Mouse (Mus musculus): Measurements from ENCODE around the gene Gm45208. TPM values are rescaled to one million over a fixed set of nuclear protein-coding genes. Genes with fewer than 3 reads are reported as not detected.

Gm45208 gene
- polyA plus RNA-seq, 1 experiment from 2014 or later: 2.7 TPM

GRCm38 (mm10) chrX:7722691-7723090 lies 646 bp downstream of the Gm45208 start:
- peak overlapping the region; percentile 55 for H3K4me3 ChIP-seq (ENCODE audit: low read depth, low read length)
- no peak for TF ChIP-seq CTCF (IDR thresholded peaks at IDR 0.05)
- TF ChIP-seq EP300 (IDR thresholded peaks at IDR 0.05): peak; percentile 79
- WGBS: 11% methylated on average over 4 of the region's 4 CpGs
- DNase-seq (ENCODE audit: low spot score) (peak; percentile 73), ATAC-seq (peak; percentile 29)
- peak overlapping the region; percentile 54 for H3K9ac ChIP-seq (replicated peaks; ENCODE audit: low read depth)
- H3K4me2 ChIP-seq (replicated peaks; ENCODE audit: low read depth, low read length): peak overlapping the region; percentile 56
- no peaks in the 10 kb centered on the region for H3K4me1 ChIP-seq (ENCODE audit: insufficient read depth, low read depth, low read length)
- H3K27me3 ChIP-seq (replicated peaks; ENCODE audit: insufficient read depth, low read length): no peaks in the 10 kb centered on the region
- no peaks in the 10 kb centered on the region for H3K36me3 ChIP-seq (ENCODE audit: insufficient read depth, low read length)
- H3K9me3 ChIP-seq (ENCODE audit: low read length): no peaks in the 10 kb centered on the region
- H3K27ac ChIP-seq (ENCODE audit: low read length): peak overlapping the region; percentile 97

- TF ChIP-seq CTCF (IDR thresholded peaks at IDR 0.05): no peak
- peak; percentile 81 for TF ChIP-seq EP300 (IDR thresholded peaks at IDR 0.05)
- H3K27ac ChIP-seq (ENCODE audit: low read length): peak overlapping the region; percentile 97
- WGBS: 66% methylated on average over 7 of the region's 7 CpGs
These were observed 2.1 kb downstream of the Gm45208 start for GRCm38 (mm10) chrX:7724135-7724534.

GRCm38 (mm10) chrX:7725841-7726240 lies 3.8 kb downstream of the Gm45208 start:
- no peak for DNase-seq (ENCODE audit: low spot score)
- whole genome bisulfite sequencing: 80% methylated on average over 12 of the region's 12 CpGs
- Histone ChIP-seq H3K4me3 (ENCODE audit: low read depth, low read length) (no peak overlapping the region), H3K4me1 (ENCODE audit: insufficient read depth, low read depth, low read length) (no peaks in the 10 kb centered on the region), H3K36me3 (ENCODE audit: insufficient read depth, low read length) (no peaks in the 10 kb centered on the region), H3K4me2 (replicated peaks; ENCODE audit: low read depth, low read length) (no peak overlapping the region), H3K27ac (ENCODE audit: low read length) (no peak overlapping the region), H3K9ac (replicated peaks; ENCODE audit: low read depth) (no peak overlapping the region), H3K27me3 (replicated peaks; ENCODE audit: insufficient read depth, low read length) (no peaks in the 10 kb centered on the region), H3K9me3 (ENCODE audit: low read length) (no peaks in the 10 kb centered on the region)
- no peak for TF ChIP-seq CTCF (IDR thresholded peaks at IDR 0.05)
- TF ChIP-seq EP300 (IDR thresholded peaks at IDR 0.05): no peak
- no peak for ATAC-seq

More at GRCm38 (mm10) chrX:7724135-7724534, 2.1 kb downstream of the Gm45208 start:
- DNase-seq (ENCODE audit: low spot score): peak; percentile 73
- Histone ChIP-seq H3K4me2 (replicated peaks; ENCODE audit: low read depth, low read length) (peak overlapping the region; percentile 56), H3K27me3 (replicated peaks; ENCODE audit: insufficient read depth, low read length) (no peaks in the 10 kb centered on the region), H3K9ac (replicated peaks; ENCODE audit: low read depth) (no peak overlapping the region), H3K4me3 (ENCODE audit: low read depth, low read length) (peak overlapping the region; percentile 12; the same call in 1 of the 2 replicates), H3K4me1 (ENCODE audit: insufficient read depth, low read depth, low read length) (no peaks in the 10 kb centered on the region), H3K36me3 (ENCODE audit: insufficient read depth, low read length) (no peaks in the 10 kb centered on the region), H3K9me3 (ENCODE audit: low read length) (no peaks in the 10 kb centered on the region)
- peak; percentile 41 for ATAC-seq

- ATAC-seq: no peak
- TF ChIP-seq EP300 (IDR thresholded peaks at IDR 0.05) (no peak), CTCF (IDR thresholded peaks at IDR 0.05) (no peak)
- Histone ChIP-seq H3K4me2 (replicated peaks; ENCODE audit: low read depth, low read length) (no peak overlapping the region), H3K4me3 (ENCODE audit: low read depth, low read length) (no peak overlapping the region), H3K9ac (replicated peaks; ENCODE audit: low read depth) (no peak overlapping the region), H3K27ac (ENCODE audit: low read length) (no peak overlapping the region), H3K9me3 (ENCODE audit: low read length) (no peaks in the 10 kb centered on the region), H3K36me3 (ENCODE audit: insufficient read depth, low read length) (no peaks in the 10 kb centered on the region), H3K4me1 (ENCODE audit: insufficient read depth, low read depth, low read length) (no peaks in the 10 kb centered on the region), H3K27me3 (replicated peaks; ENCODE audit: insufficient read depth, low read length) (no peaks in the 10 kb centered on the region)
- DNase-seq (ENCODE audit: low spot score): no peak
- WGBS: 73% methylated on average over 12 of the region's 13 CpGs
These were observed 5.1 kb downstream of the Gm45208 start for GRCm38 (mm10) chrX:7727176-7727575.

GRCm38 (mm10) chrX:7728215-7728921 lies 6.3 kb downstream of the Gm45208 start, which contains the start of gene Praf2:
Gene Praf2, plus strand, starts transcription at chrX:7728439.
- 24% methylated on average over 42 of the region's 42 CpGs for WGBS
- Histone ChIP-seq H3K9ac (replicated peaks; ENCODE audit: low read depth) (no peak within 1 kb of the TSS), H3K9me3 (ENCODE audit: low read length) (no peaks in the 10 kb centered on the region), H3K4me2 (replicated peaks; ENCODE audit: low read depth, low read length) (peak within 1 kb of the TSS; percentile 48), H3K36me3 (ENCODE audit: insufficient read depth, low read length) (no peaks in the 10 kb centered on the region), H3K27me3 (replicated peaks; ENCODE audit: insufficient read depth, low read length) (no peaks in the 10 kb centered on the region), H3K4me1 (ENCODE audit: insufficient read depth, low read depth, low read length) (no peaks in the 10 kb centered on the region), H3K4me3 (ENCODE audit: low read depth, low read length) (peak within 1 kb of the TSS; percentile 28), H3K27ac (ENCODE audit: low read length) (peak within 1 kb of the TSS; percentile 47; the same call in 1 of the 2 replicates)
- peak; percentile 80 for ATAC-seq
- TF ChIP-seq CTCF (IDR thresholded peaks at IDR 0.05): 0 out of 2 replicates have a peak, but pooled peaks have one; percentile 7
- no peak for TF ChIP-seq EP300 (IDR thresholded peaks at IDR 0.05)
- peak; percentile 93 for DNase-seq (ENCODE audit: low spot score)

GRCm38 (mm10) chrX:7728922-7729265 lies 6.8 kb downstream of the Gm45208 start:
- TF ChIP-seq EP300 (IDR thresholded peaks at IDR 0.05) (no peak), CTCF (IDR thresholded peaks at IDR 0.05) (no peak)
- DNase-seq (ENCODE audit: low spot score) (no peak), ATAC-seq (no peak)
- Histone ChIP-seq H3K4me1 (ENCODE audit: insufficient read depth, low read depth, low read length) (no peaks in the 10 kb centered on the region), H3K4me3 (ENCODE audit: low read depth, low read length) (peak overlapping the region; percentile 28), H3K27ac (ENCODE audit: low read length) (no peak overlapping the region), H3K4me2 (replicated peaks; ENCODE audit: low read depth, low read length) (peak overlapping the region; percentile 48), H3K9ac (replicated peaks; ENCODE audit: low read depth) (no peak overlapping the region), H3K27me3 (replicated peaks; ENCODE audit: insufficient read depth, low read length) (no peaks in the 10 kb centered on the region), H3K36me3 (ENCODE audit: insufficient read depth, low read length) (no peaks in the 10 kb centered on the region), H3K9me3 (ENCODE audit: low read length) (no peaks in the 10 kb centered on the region)
- 20% methylated on average over 4 of the region's 4 CpGs for WGBS

All from lung, postnatal 0 days (tissue).